Mouse (Mus musculus): Measurements from ENCODE around the gene Slc1a6. TPM values are rescaled to one million over a fixed set of nuclear protein-coding genes. Genes with fewer than 3 reads are reported as not detected.

The Slc1a6 gene
- polyA plus RNA-seq, 1 experiment from 2014 or later: 0.13 TPM

DNA sequence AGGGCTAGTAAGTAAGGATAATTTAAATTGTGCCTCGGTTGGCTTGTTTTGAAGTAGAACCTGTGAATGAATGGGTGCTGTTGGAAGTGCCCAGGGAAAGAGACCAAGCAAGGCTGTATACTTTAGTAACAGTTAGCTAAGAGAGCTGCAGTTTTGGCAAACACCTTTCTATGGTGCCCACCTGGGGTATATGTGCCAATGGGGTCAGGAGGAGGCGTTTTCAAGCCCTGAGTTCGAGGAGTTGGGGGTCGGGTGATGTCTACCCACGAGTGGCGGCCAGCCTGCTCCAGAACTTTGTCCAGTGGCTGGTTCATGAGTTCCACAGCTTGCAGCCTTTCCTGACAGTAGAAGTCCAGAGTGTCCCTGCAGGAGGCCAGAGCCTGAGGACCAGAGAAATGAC lies 31.4 kb upstream of the Slc1a6 start:
- Histone ChIP-seq H3K4me1 (ENCODE audit: insufficient read depth) (peaks cover 4% of the 10 kb centered on the region), H3K9me3 (ENCODE audit: low read length) (no peaks in the 10 kb centered on the region), H3K27me3 (ENCODE audit: insufficient read depth, low read length) (peaks cover 18% of the 10 kb centered on the region), H3K4me2 (ENCODE audit: low read depth, low read length) (no peak overlapping the region), H3K9ac (replicated peaks) (no peak overlapping the region), H3K27ac (ENCODE audit: low read depth) (no peak overlapping the region), H3K4me3 (ENCODE audit: low read depth, low read length) (no peak overlapping the region), H3K36me3 (replicated peaks; ENCODE audit: insufficient read depth, low read length) (no peaks in the 10 kb centered on the region)
- TF ChIP-seq EP300 (IDR thresholded peaks at IDR 0.05; ENCODE audit: low read depth): no peak
- no peak for TF ChIP-seq CTCF (IDR thresholded peaks at IDR 0.05; ENCODE audit: low read depth)
- no peak for DNase-seq
- ATAC-seq: no peak
- 78% methylated on average over 6 of the region's 6 CpGs for WGBS (ENCODE audit: insufficient replicate concordance)

DNA sequence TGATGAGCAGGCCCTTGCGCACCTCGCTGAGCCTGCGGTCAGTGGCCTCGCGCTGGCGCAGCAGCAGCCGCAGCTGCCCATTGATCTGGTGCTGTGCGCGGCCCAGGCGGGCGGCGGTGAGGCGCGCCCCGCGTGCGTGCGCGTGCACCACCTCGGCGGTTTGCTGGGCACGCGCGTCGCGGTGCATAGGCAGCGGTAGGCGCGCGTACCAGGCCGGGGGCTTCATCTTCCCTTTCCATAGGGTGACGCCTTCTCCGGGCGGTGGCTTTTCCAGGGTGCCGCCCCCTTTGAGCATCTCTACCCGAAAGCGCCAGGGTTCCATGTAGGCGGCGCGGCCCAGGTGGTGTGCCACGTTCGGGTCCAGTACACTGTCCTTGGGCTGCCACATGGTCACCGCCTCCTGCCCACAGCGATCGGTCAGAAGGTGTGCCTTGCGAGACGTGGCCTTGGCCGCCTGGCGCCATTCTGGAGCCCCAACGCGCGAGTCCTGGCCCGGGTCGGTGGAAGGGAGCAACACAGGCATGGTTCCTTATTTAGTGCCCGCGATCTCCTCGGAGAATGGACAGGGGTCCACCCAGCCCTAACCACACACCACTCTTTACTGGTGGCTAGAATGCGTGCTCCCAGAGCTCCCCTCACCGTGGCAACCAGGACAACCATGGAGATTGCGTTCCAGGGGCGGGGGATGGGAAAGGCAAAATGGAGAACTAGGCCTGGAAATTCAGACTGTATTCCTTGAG lies 27.7 kb upstream of the Slc1a6 start, which contains the start of gene Ccdc105:
Gene Ccdc105 (minus strand): TSS at position 614 of the 740 bp plus-strand sequence.
- no peak within 1 kb of the TSS for H3K27ac ChIP-seq (ENCODE audit: low read depth)
- H3K4me2 ChIP-seq (ENCODE audit: low read depth, low read length): peak within 1 kb of the TSS; percentile 60
- TF ChIP-seq CTCF (IDR thresholded peaks at IDR 0.05; ENCODE audit: low read depth) (no peak), EP300 (IDR thresholded peaks at IDR 0.05; ENCODE audit: low read depth) (no peak)
- H3K4me3 ChIP-seq (ENCODE audit: low read depth, low read length): peak within 1 kb of the TSS; percentile 36
- H3K9me3 ChIP-seq (ENCODE audit: low read length): no peaks in the 10 kb centered on the region
- H3K4me1 ChIP-seq (ENCODE audit: insufficient read depth): peaks cover 4% of the 10 kb centered on the region
- WGBS (ENCODE audit: insufficient replicate concordance): 3% methylated on average over 58 of the region's 61 CpGs
- ATAC-seq (peak; percentile 33), DNase-seq (peak; percentile 35)
- H3K36me3 ChIP-seq (replicated peaks; ENCODE audit: insufficient read depth, low read length): no peaks in the 10 kb centered on the region
- H3K9ac ChIP-seq (replicated peaks): no peak within 1 kb of the TSS
- peaks cover 18% of the 10 kb centered on the region for H3K27me3 ChIP-seq (ENCODE audit: insufficient read depth, low read length)

DNA sequence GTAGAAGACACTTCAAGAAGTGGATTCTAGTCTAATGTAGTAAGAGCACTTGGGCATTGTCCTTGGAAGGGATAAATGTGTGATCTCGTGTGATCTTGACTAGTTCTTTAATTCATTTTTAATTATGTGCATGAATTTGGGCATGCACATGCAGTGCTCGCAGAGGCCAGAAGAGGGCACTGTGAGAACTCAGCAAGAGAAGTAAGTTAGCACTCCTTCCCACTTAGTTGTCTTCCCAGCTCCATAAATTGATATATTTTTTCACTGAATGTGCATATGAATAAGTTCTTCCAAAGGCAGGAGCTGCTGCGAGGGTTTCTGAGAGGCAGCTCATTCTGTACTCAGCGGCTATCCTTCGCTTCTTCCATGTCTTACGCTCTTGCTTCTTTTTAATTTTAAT lies 24.3 kb upstream of the Slc1a6 start:
- Histone ChIP-seq H3K4me3 (ENCODE audit: low read depth, low read length) (no peak overlapping the region), H3K4me2 (ENCODE audit: low read depth, low read length) (no peak overlapping the region), H3K36me3 (replicated peaks; ENCODE audit: insufficient read depth, low read length) (no peaks in the 10 kb centered on the region), H3K9me3 (ENCODE audit: low read length) (no peaks in the 10 kb centered on the region), H3K27me3 (ENCODE audit: insufficient read depth, low read length) (peaks cover 18% of the 10 kb centered on the region), H3K4me1 (ENCODE audit: insufficient read depth) (peaks cover 4% of the 10 kb centered on the region), H3K27ac (ENCODE audit: low read depth) (no peak overlapping the region), H3K9ac (replicated peaks) (no peak overlapping the region)
- ATAC-seq (no peak), DNase-seq (peak; percentile 49)
- TF ChIP-seq CTCF (IDR thresholded peaks at IDR 0.05; ENCODE audit: low read depth): peak; percentile 80
- TF ChIP-seq EP300 (IDR thresholded peaks at IDR 0.05; ENCODE audit: low read depth): no peak
- 34% methylated on average over 6 of the region's 6 CpGs for WGBS (ENCODE audit: insufficient replicate concordance)

- no peak for TF ChIP-seq CTCF (IDR thresholded peaks at IDR 0.05; ENCODE audit: low read depth)
- TF ChIP-seq EP300 (IDR thresholded peaks at IDR 0.05; ENCODE audit: low read depth): no peak
- Histone ChIP-seq H3K4me1 (ENCODE audit: insufficient read depth) (no peaks in the 10 kb centered on the region), H3K9me3 (ENCODE audit: low read length) (no peaks in the 10 kb centered on the region), H3K27me3 (ENCODE audit: insufficient read depth, low read length) (no peaks in the 10 kb centered on the region), H3K27ac (ENCODE audit: low read depth) (no peak overlapping the region), H3K9ac (replicated peaks) (no peak overlapping the region), H3K4me3 (ENCODE audit: low read depth, low read length) (no peak overlapping the region), H3K4me2 (ENCODE audit: low read depth, low read length) (no peak overlapping the region), H3K36me3 (replicated peaks; ENCODE audit: insufficient read depth, low read length) (no peaks in the 10 kb centered on the region)
- 75% methylated on average over 1 of the region's 1 CpGs for WGBS (ENCODE audit: insufficient replicate concordance)
- DNase-seq (no peak), ATAC-seq (no peak)
Observed at GRCm38 (mm10) chr10:78765570-78765969, 14.7 kb upstream of the Slc1a6 start.

DNA sequence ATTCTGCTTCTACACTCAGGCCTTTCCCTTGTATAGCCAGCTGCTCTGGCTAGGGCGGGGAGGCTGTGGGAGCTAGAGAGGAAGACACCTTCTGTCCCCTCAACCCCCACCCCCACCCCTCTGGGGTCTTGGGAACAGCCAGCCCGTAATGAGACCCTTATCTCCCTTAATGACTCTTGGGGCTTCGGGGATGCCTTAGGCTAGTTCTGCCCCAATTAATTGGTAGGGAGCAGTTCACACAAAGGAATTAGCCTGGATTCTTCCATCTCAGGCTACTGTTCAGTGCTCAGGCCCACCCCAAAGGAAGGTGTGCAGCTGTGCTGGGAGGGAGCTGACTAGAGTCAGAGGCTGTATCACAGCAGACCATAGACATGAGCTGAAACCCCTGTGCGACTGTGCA lies 4.5 kb upstream of the Slc1a6 start:
- no peak for ATAC-seq
- 50% methylated on average over 4 of the region's 4 CpGs for WGBS (ENCODE audit: insufficient replicate concordance)
- H3K27ac ChIP-seq (ENCODE audit: low read depth): no peak overlapping the region
- H3K4me3 ChIP-seq (ENCODE audit: low read depth, low read length): no peak overlapping the region
- H3K4me1 ChIP-seq (ENCODE audit: insufficient read depth): no peaks in the 10 kb centered on the region
- peaks cover 12% of the 10 kb centered on the region; the same call in 1 of the 2 replicates for H3K27me3 ChIP-seq (ENCODE audit: insufficient read depth, low read length)
- no peaks in the 10 kb centered on the region for H3K9me3 ChIP-seq (ENCODE audit: low read length)
- no peak overlapping the region for H3K9ac ChIP-seq (replicated peaks)
- H3K36me3 ChIP-seq (replicated peaks; ENCODE audit: insufficient read depth, low read length): no peaks in the 10 kb centered on the region
- DNase-seq: no peak
- no peak overlapping the region for H3K4me2 ChIP-seq (ENCODE audit: low read depth, low read length)
- no peak for TF ChIP-seq EP300 (IDR thresholded peaks at IDR 0.05; ENCODE audit: low read depth)
- no peak for TF ChIP-seq CTCF (IDR thresholded peaks at IDR 0.05; ENCODE audit: low read depth)

DNA sequence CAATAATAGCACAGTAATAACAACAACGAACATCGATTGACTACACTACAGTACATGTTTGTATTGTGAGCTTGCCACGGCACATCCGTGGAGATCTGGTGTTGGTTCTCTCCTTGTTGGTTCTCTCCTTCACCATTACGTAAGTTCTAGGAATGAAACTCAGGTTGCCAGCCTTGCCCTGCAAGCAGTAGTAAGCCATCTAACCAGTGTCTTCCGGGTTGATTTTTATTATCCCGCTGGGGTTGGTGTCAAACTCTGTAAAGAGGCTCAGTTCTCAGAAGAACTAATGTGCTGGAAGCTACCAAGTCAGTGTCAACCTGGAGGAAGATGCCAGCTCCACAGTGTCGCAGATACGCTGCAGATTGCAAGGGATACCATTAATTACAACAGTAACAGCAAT lies 769 bp upstream of the Slc1a6 start:
- Histone ChIP-seq H3K4me3 (ENCODE audit: low read depth, low read length) (peak overlapping the region; percentile 43), H3K27ac (ENCODE audit: low read depth) (no peak overlapping the region), H3K36me3 (replicated peaks; ENCODE audit: insufficient read depth, low read length) (no peaks in the 10 kb centered on the region), H3K9me3 (ENCODE audit: low read length) (no peaks in the 10 kb centered on the region), H3K4me2 (ENCODE audit: low read depth, low read length) (peak overlapping the region; percentile 70), H3K27me3 (ENCODE audit: insufficient read depth, low read length) (peaks cover 16% of the 10 kb centered on the region; the same call in 1 of the 2 replicates), H3K4me1 (ENCODE audit: insufficient read depth) (no peaks in the 10 kb centered on the region), H3K9ac (replicated peaks) (no peak overlapping the region)
- 53% methylated on average over 9 of the region's 9 CpGs for WGBS (ENCODE audit: insufficient replicate concordance)
- ATAC-seq (no peak), DNase-seq (no peak)
- TF ChIP-seq EP300 (IDR thresholded peaks at IDR 0.05; ENCODE audit: low read depth) (no peak), CTCF (IDR thresholded peaks at IDR 0.05; ENCODE audit: low read depth) (no peak)
